Mouse (Mus musculus) liver, postnatal 0 days (tissue): Measurements from ENCODE around the gene Adarb2. TPM values are rescaled to one million over a fixed set of nuclear protein-coding genes. Genes with fewer than 3 reads are reported as not detected.

Experiments used
- ATAC-seq: fragments of 200-750 bp; cut with Nextera tagmentation; 2 replicates; pipeline ENCODE4 v1.8.0; 2017; ENCODE audit warnings: mild to moderate bottlenecking, moderate library complexity
- DNase-seq: peaks from one replicate; pipeline ENCODE4 v3.0.0-alpha.2; 2016
- H3K27ac ChIP-seq: fragments of 300-500 bp; sonication (generic); 2 replicates; pipeline ENCODE4 v1.5.1; 2014; ENCODE audit warnings: antibody characterized with exemption, moderate library complexity, mild to moderate bottlenecking, low read depth
- H3K27me3 ChIP-seq: fragments of 300-500 bp; sonication (generic); 2 replicates; pipeline ENCODE4 v1.6.1; 2014; ENCODE audit warnings: low read length, control low read depth, mixed read lengths; ENCODE audit not compliant: insufficient read depth
- H3K36me3 ChIP-seq: fragments of 300-500 bp; sonication (generic); replicated peaks from 2 replicates; pipeline ENCODE4 v1.6.1; 2014; ENCODE audit warnings: mild to moderate bottlenecking, control low read depth, low read length, moderate library complexity, mixed read lengths; ENCODE audit not compliant: insufficient read depth
- H3K4me1 ChIP-seq: fragments of 300-500 bp; sonication (generic); 2 replicates; pipeline ENCODE4 v1.6.1; 2014; ENCODE audit warnings: antibody characterized with exemption, mild to moderate bottlenecking, control low read depth; ENCODE audit not compliant: insufficient read depth
- H3K4me2 ChIP-seq: fragments of 300-500 bp; sonication (generic); 2 replicates; pipeline ENCODE4 v1.6.1; 2014; ENCODE audit warnings: low read depth, mild to moderate bottlenecking, low read length, moderate library complexity, mixed read lengths
- H3K4me3 ChIP-seq: fragments of 300-500 bp; sonication (generic); 2 replicates; pipeline ENCODE4 v1.5.1; 2014; ENCODE audit warnings: low read depth, low read length
- H3K9ac ChIP-seq: fragments of 300-500 bp; sonication (generic); replicated peaks from 2 replicates; pipeline ENCODE4 v1.6.1; 2014; ENCODE audit warnings: mild to moderate bottlenecking, moderate library complexity
- H3K9me3 ChIP-seq: fragments of 300-500 bp; sonication (generic); 2 replicates; pipeline ENCODE4 v1.6.1; 2016; ENCODE audit warnings: mild to moderate bottlenecking, control low read depth, low read length, mixed read lengths
- CTCF ChIP-seq: sonication (generic); IDR thresholded peaks from 2 replicates; pipeline ENCODE4 v1.5.1; 2016; ENCODE audit warnings: antibody characterized with exemption, low read depth
- EP300 ChIP-seq: IDR thresholded peaks from 2 replicates; pipeline ENCODE4 v1.6.1; 2016; ENCODE audit warnings: antibody characterized with exemption, low read depth, mild to moderate bottlenecking
- WGBS: fragments of 180-500 bp; shearing (Covaris S2); extraction: QIAGEN DNeasy Blood & Tissue Kit; methylation state at CpG from one replicate; pipeline ENCODE4 v1.1.7; 2014; ENCODE audit not compliant: insufficient replicate concordance; 5-methylcytosine and 5-hydroxymethylcytosine counted together
- polyA plus RNA-seq: library from polyadenylated mRNA; unstranded; fragments of >200 nt; fragmentation: Nextera tagmentation; extraction: Ambion mirVana; gene quantifications from 2 replicates; pipeline ENCODE4 v1.2.1, GENCODE M21; 2015

Gene Adarb2
- polyA plus RNA-seq, 1 experiment from 2014 or later = 0.02 TPM

DNA sequence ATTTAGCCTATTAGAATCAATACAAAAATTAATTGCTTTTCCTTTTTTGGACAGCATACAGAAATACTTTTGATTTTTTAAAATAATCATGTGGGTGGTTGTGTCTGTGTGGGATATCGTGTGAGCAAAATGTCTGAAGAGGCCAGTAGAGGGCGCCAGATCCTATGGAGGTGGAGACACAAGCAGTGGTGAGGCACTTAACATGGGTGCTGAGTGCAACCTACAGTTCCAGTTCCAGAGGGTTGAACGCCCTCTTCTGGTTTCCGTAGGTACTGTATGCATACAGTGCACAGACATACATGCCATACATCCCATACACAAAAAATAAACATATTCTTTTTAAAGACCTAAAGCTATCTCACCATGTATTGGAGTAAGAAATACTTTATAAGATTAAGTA is 577.8 kb downstream of the Adarb2 start:
- Histone ChIP-seq H3K36me3 (no peaks in the 10 kb centered on the region), H3K9me3 (no peaks in the 10 kb centered on the region), H3K27me3 (no peaks in the 10 kb centered on the region), H3K27ac (no peak overlapping the region), H3K4me1 (no peaks in the 10 kb centered on the region), H3K9ac (no peak overlapping the region), H3K4me3 (no peak overlapping the region), H3K4me2 (no peak overlapping the region)
- WGBS = 36% methylated on average over 4 of the region's 4 CpGs
- TF ChIP-seq CTCF (peak; percentile 73), EP300 (no peak)
- peak; percentile 38 for ATAC-seq
- DNase-seq = peak; percentile 67

DNA sequence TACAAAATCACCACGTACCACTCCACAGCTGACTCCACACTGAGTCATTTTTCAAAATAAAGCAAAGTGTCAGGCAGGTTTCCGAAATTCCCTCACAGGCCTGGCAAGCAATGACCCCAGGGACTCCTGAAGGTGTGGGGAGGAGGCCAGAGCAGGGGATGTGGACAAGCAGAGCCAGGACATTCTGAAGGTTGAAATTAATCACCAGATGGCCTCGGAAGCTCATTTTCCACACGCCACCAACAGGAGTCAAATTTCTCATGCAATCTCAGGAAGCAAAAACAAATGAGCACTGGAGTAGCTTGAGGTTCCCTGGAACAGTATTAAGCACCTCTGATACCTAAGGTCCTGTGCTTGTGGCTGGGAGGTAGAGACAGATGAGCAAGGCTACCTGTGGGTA is 580.0 kb downstream of the Adarb2 start:
- 69% methylated on average over 4 of the region's 4 CpGs for WGBS
- H3K36me3 ChIP-seq = no peaks in the 10 kb centered on the region
- no peak for TF ChIP-seq EP300
- TF ChIP-seq CTCF = no peak
- no peak overlapping the region for H3K27ac ChIP-seq
- DNase-seq (no peak), ATAC-seq (no peak)
- no peaks in the 10 kb centered on the region for H3K4me1 ChIP-seq
- no peak overlapping the region for H3K9ac ChIP-seq
- H3K27me3 ChIP-seq = no peaks in the 10 kb centered on the region
- H3K4me3 ChIP-seq = no peak overlapping the region
- H3K4me2 ChIP-seq = no peak overlapping the region
- H3K9me3 ChIP-seq = no peaks in the 10 kb centered on the region

DNA sequence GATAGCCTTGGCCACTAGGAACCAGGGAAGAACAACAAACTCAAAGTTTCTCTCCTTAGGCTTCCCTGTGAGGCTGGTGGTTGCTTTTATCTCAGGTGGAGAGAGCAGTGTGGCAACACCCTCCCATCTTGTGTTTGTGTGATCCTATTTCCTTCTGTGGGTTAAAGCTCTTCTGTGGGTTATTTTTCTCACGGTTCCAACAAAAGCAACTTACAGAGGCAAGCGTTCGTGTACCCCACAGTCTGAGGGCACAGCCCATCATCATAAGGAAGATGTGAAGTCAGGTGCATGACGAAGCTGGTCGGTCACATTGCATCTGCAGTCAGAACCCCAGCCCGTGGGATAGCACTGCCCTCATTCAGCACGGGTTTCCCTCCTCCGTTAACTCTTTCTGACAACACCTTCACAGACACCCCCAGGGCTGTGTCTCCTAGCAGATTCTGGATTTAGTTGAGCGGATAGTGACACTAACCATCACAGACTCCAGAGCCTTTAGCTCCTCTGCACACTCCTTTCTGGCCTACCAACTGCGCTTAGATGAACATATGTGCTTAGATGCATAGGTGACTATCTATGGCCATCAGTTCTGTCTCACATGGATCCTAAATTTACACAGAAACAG is 581.1 kb downstream of the Adarb2 start:
- H3K9me3 ChIP-seq = no peaks in the 10 kb centered on the region
- H3K9ac ChIP-seq = no peak overlapping the region
- ATAC-seq (no peak), DNase-seq (no peak)
- no peak for TF ChIP-seq EP300
- TF ChIP-seq CTCF = no peak
- H3K27me3 ChIP-seq = no peaks in the 10 kb centered on the region
- H3K4me2 ChIP-seq = no peak overlapping the region
- no peak overlapping the region for H3K4me3 ChIP-seq
- H3K27ac ChIP-seq = no peak overlapping the region
- WGBS = 65% methylated on average over 10 of the region's 10 CpGs
- no peaks in the 10 kb centered on the region for H3K36me3 ChIP-seq
- H3K4me1 ChIP-seq = no peaks in the 10 kb centered on the region

DNA sequence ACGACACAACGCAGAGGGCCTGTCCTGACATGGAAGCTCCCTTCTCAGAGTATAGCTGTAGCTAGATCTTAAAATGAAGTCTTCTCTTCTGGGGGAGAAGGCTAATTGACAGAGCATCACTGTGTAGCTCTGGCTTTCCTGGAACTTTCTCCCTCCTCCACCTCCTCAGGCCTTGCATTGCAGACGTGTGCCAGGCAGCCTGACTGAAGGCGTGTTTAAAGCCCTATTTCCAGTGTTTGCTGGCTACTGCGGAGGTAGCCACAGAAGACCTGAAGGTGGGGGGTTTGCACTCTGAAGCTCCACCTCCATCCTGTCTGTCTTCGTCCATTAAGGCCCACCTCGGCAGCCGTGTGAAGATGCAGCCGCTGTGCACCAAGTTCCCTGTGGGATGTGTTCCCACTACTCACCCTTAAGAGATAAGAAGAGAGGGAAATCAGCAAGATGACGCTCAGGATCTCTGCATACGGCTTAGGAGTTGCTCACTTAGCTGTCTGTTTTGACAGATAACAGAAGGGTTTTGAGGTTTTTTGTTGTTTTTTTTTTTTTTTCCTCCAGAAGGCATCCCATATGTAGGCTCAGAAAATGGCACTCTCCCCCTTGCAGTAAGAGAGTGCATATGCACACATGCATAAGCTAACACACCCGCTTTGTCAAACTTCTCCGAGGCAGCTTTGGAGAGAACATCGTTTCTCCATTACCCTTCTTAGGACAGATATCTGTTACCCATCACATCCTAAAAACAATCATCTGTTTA is 581.8 kb downstream of the Adarb2 start:
- 58% methylated on average over 14 of the region's 14 CpGs for WGBS
- DNase-seq (no peak), ATAC-seq (no peak)
- Histone ChIP-seq H3K9ac (no peak overlapping the region), H3K27ac (no peak overlapping the region), H3K4me1 (no peaks in the 10 kb centered on the region), H3K36me3 (no peaks in the 10 kb centered on the region), H3K27me3 (no peaks in the 10 kb centered on the region), H3K9me3 (no peaks in the 10 kb centered on the region), H3K4me3 (no peak overlapping the region), H3K4me2 (no peak overlapping the region)
- no peak for TF ChIP-seq CTCF
- TF ChIP-seq EP300 = no peak

DNA sequence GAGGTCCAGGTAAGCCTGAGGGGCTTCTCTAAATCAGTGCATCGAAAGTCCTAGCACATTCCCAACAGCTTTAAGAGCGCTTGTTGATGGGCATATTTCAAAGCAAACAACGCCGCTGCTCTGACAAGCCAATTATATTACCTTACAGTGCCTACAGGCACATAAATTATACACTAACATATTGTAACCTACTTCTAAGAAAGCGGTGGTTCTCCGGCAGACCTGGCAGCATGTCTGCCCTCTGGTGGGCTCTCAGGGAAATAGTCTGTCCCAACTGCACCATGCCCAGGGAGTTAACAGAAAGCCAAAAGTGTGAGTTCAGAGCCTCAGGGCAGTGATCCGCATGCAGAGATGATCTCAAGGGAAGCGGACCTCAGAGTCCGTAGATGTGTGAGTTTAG is 582.5 kb downstream of the Adarb2 start:
- no peak overlapping the region for H3K27ac ChIP-seq
- H3K4me1 ChIP-seq = no peaks in the 10 kb centered on the region
- DNase-seq (peak; percentile 33), ATAC-seq (no peak)
- no peaks in the 10 kb centered on the region for H3K27me3 ChIP-seq
- no peak overlapping the region for H3K9ac ChIP-seq
- TF ChIP-seq EP300 (no peak), CTCF (peak; percentile 67)
- H3K36me3 ChIP-seq = no peaks in the 10 kb centered on the region
- no peak overlapping the region for H3K4me3 ChIP-seq
- no peaks in the 10 kb centered on the region for H3K9me3 ChIP-seq
- WGBS = 39% methylated on average over 9 of the region's 9 CpGs
- H3K4me2 ChIP-seq = no peak overlapping the region

DNA sequence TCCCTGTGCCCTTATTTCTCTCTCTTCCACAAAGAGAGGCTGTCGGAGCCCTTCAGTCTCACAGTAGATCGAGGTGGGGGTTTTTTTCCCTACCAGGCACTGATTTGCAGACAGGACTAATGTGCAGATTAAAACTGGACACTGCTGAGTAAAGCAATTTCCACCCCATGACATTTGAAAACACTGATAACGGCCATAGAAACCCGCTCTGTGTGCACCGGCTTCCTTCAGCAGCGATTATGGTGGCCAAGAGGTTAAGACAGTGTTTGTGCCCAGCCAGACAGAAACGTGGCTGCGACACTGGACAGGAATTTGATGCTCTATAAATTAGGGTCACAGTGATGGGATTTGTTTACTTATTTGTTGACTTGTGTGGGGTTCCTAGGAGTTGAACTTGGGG is 590.6 kb downstream of the Adarb2 start:
- TF ChIP-seq EP300 (no peak), CTCF (no peak)
- no peaks in the 10 kb centered on the region for H3K36me3 ChIP-seq
- DNase-seq (no peak), ATAC-seq (no peak)
- 61% methylated on average over 8 of the region's 8 CpGs for WGBS
- no peak overlapping the region for H3K4me3 ChIP-seq
- H3K27me3 ChIP-seq = no peaks in the 10 kb centered on the region
- H3K4me2 ChIP-seq = no peak overlapping the region
- no peak overlapping the region for H3K27ac ChIP-seq
- H3K4me1 ChIP-seq = no peaks in the 10 kb centered on the region
- H3K9ac ChIP-seq = no peak overlapping the region
- no peaks in the 10 kb centered on the region for H3K9me3 ChIP-seq
